Mouse (Mus musculus) bone marrow, adult 2 months (tissue): ENCODE measurements at regions not wholly inside any gene's neighbourhood (a gene's known extent, or its start where the extent isn't known, plus 50 kb on each side); places are given as distances from the start of the nearest gene placed in this dataset.

Experiments used
- H3K27ac ChIP-seq: fragments of 200-500 bp; 2 replicates; pipeline ENCODE4 v1.5.1; 2012; ENCODE audit warnings: low read depth, mild to moderate bottlenecking, control low read depth, inconsistent platforms, low read length; ENCODE audit not compliant: control insufficient read depth, poor library complexity, insufficient read depth
- H3K4me1 ChIP-seq: fragments of 200-500 bp; 2 replicates; pipeline ENCODE4 v1.6.1; 2011; ENCODE audit warnings: low read length; ENCODE audit not compliant: control insufficient read depth, insufficient read depth
- H3K4me3 ChIP-seq: fragments of 200-500 bp; replicated peaks from 2 replicates; pipeline ENCODE3; 2011; ENCODE audit warnings: mild to moderate bottlenecking, low read depth, low read length, control low read depth; ENCODE audit not compliant: control insufficient read depth
- CTCF ChIP-seq: fragments of 200-500 bp; IDR thresholded peaks from 2 replicates; pipeline ENCODE4 v1.5.1; 2011; ENCODE audit warnings: low read length, control low read depth; ENCODE audit not compliant: control insufficient read depth, insufficient read depth
- POLR2A ChIP-seq: fragments of 200-500 bp; IDR thresholded peaks from 2 replicates; pipeline ENCODE4 v1.6.1; 2011; ENCODE audit warnings: low read depth, mild to moderate bottlenecking, control low read depth, low read length, borderline replicate concordance; ENCODE audit not compliant: control insufficient read depth
- WGBS: fragments of 180-500 bp; shearing (Covaris S2); methylation state at CpG from one replicate; pipeline ENCODE4 v1.1.7; 2018; 5-methylcytosine and 5-hydroxymethylcytosine counted together

- peaks cover 11% of the 10 kb centered on the region; the same call in 1 of the 2 replicates for H3K4me1 ChIP-seq
- H3K4me3 ChIP-seq: no peak overlapping the region
- WGBS: 64% methylated on average over 24 of the region's 24 CpGs
- peak overlapping the region; percentile 95 for H3K27ac ChIP-seq
- no peak for TF ChIP-seq POLR2A
- TF ChIP-seq CTCF: no peak
These were observed 86.9 kb upstream of the Tmem189 start for GRCm38 (mm10) chr2:167776251-167777168.

GRCm38 (mm10) chr2:167775218-167775915, 85.7 kb upstream of the Tmem189 start:
- 6% methylated on average over 20 of the region's 20 CpGs for WGBS
- no peak overlapping the region for H3K4me3 ChIP-seq
- peaks cover 11% of the 10 kb centered on the region; the same call in 1 of the 2 replicates for H3K4me1 ChIP-seq
- peak overlapping the region; percentile 89 for H3K27ac ChIP-seq
- TF ChIP-seq CTCF (no peak), POLR2A (peak; percentile 67)

- H3K4me3 ChIP-seq: no peak overlapping the region
- 59% methylated on average over 10 of the region's 10 CpGs for WGBS
- TF ChIP-seq POLR2A (no peak; the same call in 1 of the 2 replicates), CTCF (no peak)
- H3K27ac ChIP-seq: peak overlapping the region; percentile 89
- peaks cover 11% of the 10 kb centered on the region; the same call in 1 of the 2 replicates for H3K4me1 ChIP-seq
These were observed 85.2 kb upstream of the Tmem189 start for GRCm38 (mm10) chr2:167774806-167775179.

- WGBS: 82% methylated on average over 2 of the region's 2 CpGs
- Histone ChIP-seq H3K27ac (peak overlapping the region; percentile 89), H3K4me3 (no peak overlapping the region), H3K4me1 (peaks cover 11% of the 10 kb centered on the region; the same call in 1 of the 2 replicates)
- TF ChIP-seq CTCF (no peak), POLR2A (no peak)
These were observed 84.7 kb upstream of the Tmem189 start for GRCm38 (mm10) chr2:167774166-167774805.

GRCm38 (mm10) chr2:167772834-167773233, 83.2 kb upstream of the Tmem189 start:
- H3K4me1 ChIP-seq: peaks cover 11% of the 10 kb centered on the region; the same call in 1 of the 2 replicates
- 59% methylated on average over 5 of the region's 5 CpGs for WGBS
- peak overlapping the region; percentile 89 for H3K27ac ChIP-seq
- H3K4me3 ChIP-seq: no peak overlapping the region
- TF ChIP-seq POLR2A (no peak), CTCF (no peak)

GRCm38 (mm10) chr2:167767962-167768361, 78.3 kb upstream of the Tmem189 start:
- TF ChIP-seq POLR2A (no peak), CTCF (no peak)
- 21% methylated on average over 13 of the region's 13 CpGs for WGBS
- Histone ChIP-seq H3K27ac (no peak overlapping the region; the same call in 1 of the 2 replicates), H3K4me3 (no peak overlapping the region), H3K4me1 (peaks cover 5% of the 10 kb centered on the region; the same call in 1 of the 2 replicates)

GRCm38 (mm10) chr2:167767371-167767770, 77.7 kb upstream of the Tmem189 start:
- Histone ChIP-seq H3K4me1 (peaks cover 1% of the 10 kb centered on the region; the same call in 1 of the 2 replicates), H3K27ac (no peak overlapping the region), H3K4me3 (no peak overlapping the region)
- 55% methylated on average over 8 of the region's 8 CpGs for WGBS
- TF ChIP-seq POLR2A (no peak), CTCF (no peak)
